Mouse (Mus musculus) hindbrain, embryonic 13.5 days (tissue): ENCODE measurements around the gene Irak1. TPM values are rescaled to one million over a fixed set of nuclear protein-coding genes. Genes with fewer than 3 reads are reported as not detected.

Experiments
- ATAC-seq: fragments of 200-750 bp; cut with Nextera tagmentation; 2 replicates; pipeline ENCODE4 v1.8.0; 2017; ENCODE audit warnings: moderate TSS enrichment; ENCODE audit not compliant: low FRiP score
- H3K27ac ChIP-seq: fragments of 300-500 bp; sonication (generic); 2 replicates; pipeline ENCODE4 v1.5.1; 2015; ENCODE audit warnings: inconsistent platforms, mild to moderate bottlenecking, moderate library complexity
- H3K27me3 ChIP-seq: fragments of 300-500 bp; sonication (generic); 2 replicates; pipeline ENCODE4 v1.6.1; 2015; ENCODE audit warnings: mild to moderate bottlenecking, inconsistent platforms
- H3K36me3 ChIP-seq: fragments of 300-500 bp; sonication (generic); 2 replicates; pipeline ENCODE4 v1.6.1; 2015; ENCODE audit warnings: mild to moderate bottlenecking, inconsistent platforms
- H3K4me1 ChIP-seq: fragments of 300-500 bp; sonication (generic); replicated peaks from 2 replicates; pipeline ENCODE4 v1.6.1; 2015; ENCODE audit warnings: inconsistent platforms
- H3K4me2 ChIP-seq: fragments of 300-500 bp; sonication (generic); 2 replicates; pipeline ENCODE4 v1.6.1; 2015; ENCODE audit warnings: inconsistent platforms, mild to moderate bottlenecking, moderate library complexity
- H3K4me3 ChIP-seq: fragments of 300-500 bp; sonication (generic); 2 replicates; pipeline ENCODE4 v1.5.1; 2015; ENCODE audit warnings: mild to moderate bottlenecking, inconsistent platforms
- H3K9ac ChIP-seq: fragments of 300-500 bp; sonication (generic); 2 replicates; pipeline ENCODE4 v1.6.1; 2015; ENCODE audit warnings: mild to moderate bottlenecking, inconsistent platforms
- H3K9me3 ChIP-seq: fragments of 300-500 bp; sonication (generic); 2 replicates; pipeline ENCODE4 v1.6.1; 2016; ENCODE audit warnings: inconsistent platforms
- WGBS: fragments of 180-500 bp; shearing (Covaris S2); methylation state at CpG from one replicate; pipeline ENCODE4 v1.1.7; 2015; 5-methylcytosine and 5-hydroxymethylcytosine counted together
- polyA plus RNA-seq: library from polyadenylated mRNA; unstranded; fragments of >200 nt; fragmentation: Nextera tagmentation; extraction: Ambion mirVana; gene quantifications from 2 replicates; pipeline ENCODE4 v1.2.1, GENCODE M21; 2015

The Irak1 gene
- polyA plus RNA-seq: 38.5 and 39.7 TPM in 2 replicates

- Histone ChIP-seq H3K27ac (peak within 1 kb of the TSS; percentile 91), H3K36me3 (0 out of 2 replicates have a peak, but pooled peaks cover 14% of the 10 kb centered on the region), H3K4me3 (peak within 1 kb of the TSS; percentile 52), H3K9me3 (no peaks in the 10 kb centered on the region), H3K4me1 (peaks cover 12% of the 10 kb centered on the region), H3K4me2 (peak within 1 kb of the TSS; percentile 60), H3K27me3 (no peaks in the 10 kb centered on the region), H3K9ac (peak within 1 kb of the TSS; percentile 87)
- WGBS: 28% methylated on average over 53 of the region's 72 CpGs
- ATAC-seq: peak; percentile 89
Measured at GRCm38 (mm10) chrX:74023188-74024049, at the start of gene Irak1. Gene Irak1 (minus strand): TSS chrX:74023918.

DNA sequence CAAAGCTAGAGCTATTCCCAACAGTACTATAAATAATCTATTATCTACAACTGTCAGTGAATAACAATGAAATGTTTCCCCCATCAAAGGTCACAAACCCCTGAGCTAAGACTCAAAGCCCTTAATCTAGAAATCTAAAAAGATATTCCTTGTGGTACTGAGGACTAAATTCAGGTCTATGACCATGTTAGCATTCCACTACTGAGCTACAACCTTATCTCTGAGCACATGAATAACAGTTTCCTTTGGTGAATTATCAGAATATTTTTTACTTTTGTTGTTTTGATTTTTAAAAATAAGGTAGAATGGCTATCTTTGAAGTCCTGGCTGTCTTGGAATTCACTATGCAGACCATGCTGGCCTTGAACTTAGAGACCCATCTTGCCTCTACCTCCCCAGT is 47.1 kb upstream of the Irak1 start:
- H3K27me3 ChIP-seq: no peaks in the 10 kb centered on the region
- ATAC-seq: no peak
- H3K9me3 ChIP-seq: no peaks in the 10 kb centered on the region
- no peak overlapping the region for H3K4me2 ChIP-seq
- no peak overlapping the region for H3K9ac ChIP-seq
- no peaks in the 10 kb centered on the region for H3K36me3 ChIP-seq
- H3K27ac ChIP-seq: no peak overlapping the region
- H3K4me1 ChIP-seq: no peaks in the 10 kb centered on the region
- no peak overlapping the region for H3K4me3 ChIP-seq

DNA sequence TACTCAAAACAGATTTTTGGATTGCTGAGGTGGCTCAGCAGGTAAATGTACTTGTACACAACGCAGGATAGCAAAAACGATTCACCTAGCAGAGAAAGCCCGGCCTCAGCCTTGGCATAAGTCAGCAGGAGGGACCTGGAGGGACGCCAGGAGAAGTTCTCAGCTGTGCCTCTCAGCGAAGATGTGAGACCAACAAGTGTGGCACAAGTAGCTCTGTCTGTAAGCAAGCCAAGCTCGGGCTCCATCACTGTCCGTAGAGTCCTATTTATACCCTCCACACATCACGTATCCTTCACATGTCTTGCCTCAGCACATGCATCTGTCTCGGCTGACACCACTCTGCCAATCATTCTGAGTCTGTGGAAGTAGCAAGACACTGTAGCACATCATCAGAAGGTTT is 44.2 kb upstream of the Irak1 start:
- H3K36me3 ChIP-seq: no peaks in the 10 kb centered on the region
- no peak overlapping the region for H3K4me3 ChIP-seq
- H3K4me1 ChIP-seq: no peaks in the 10 kb centered on the region
- H3K9me3 ChIP-seq: no peaks in the 10 kb centered on the region
- no peak overlapping the region for H3K4me2 ChIP-seq
- ATAC-seq: no peak
- H3K27me3 ChIP-seq: no peaks in the 10 kb centered on the region
- WGBS: 87% methylated on average over 9 of the region's 9 CpGs
- H3K27ac ChIP-seq: no peak overlapping the region
- H3K9ac ChIP-seq: no peak overlapping the region

- 71% methylated on average over 1 of the region's 1 CpGs for WGBS
- H3K4me2 ChIP-seq: no peak overlapping the region
- H3K9me3 ChIP-seq: no peaks in the 10 kb centered on the region
- no peak overlapping the region for H3K9ac ChIP-seq
- no peak overlapping the region for H3K27ac ChIP-seq
- H3K36me3 ChIP-seq: no peaks in the 10 kb centered on the region
- H3K27me3 ChIP-seq: no peaks in the 10 kb centered on the region
- no peaks in the 10 kb centered on the region for H3K4me1 ChIP-seq
- no peak for ATAC-seq
- H3K4me3 ChIP-seq: no peak overlapping the region
Measured at GRCm38 (mm10) chrX:74045107-74045506, 21.4 kb upstream of the Irak1 start.

DNA sequence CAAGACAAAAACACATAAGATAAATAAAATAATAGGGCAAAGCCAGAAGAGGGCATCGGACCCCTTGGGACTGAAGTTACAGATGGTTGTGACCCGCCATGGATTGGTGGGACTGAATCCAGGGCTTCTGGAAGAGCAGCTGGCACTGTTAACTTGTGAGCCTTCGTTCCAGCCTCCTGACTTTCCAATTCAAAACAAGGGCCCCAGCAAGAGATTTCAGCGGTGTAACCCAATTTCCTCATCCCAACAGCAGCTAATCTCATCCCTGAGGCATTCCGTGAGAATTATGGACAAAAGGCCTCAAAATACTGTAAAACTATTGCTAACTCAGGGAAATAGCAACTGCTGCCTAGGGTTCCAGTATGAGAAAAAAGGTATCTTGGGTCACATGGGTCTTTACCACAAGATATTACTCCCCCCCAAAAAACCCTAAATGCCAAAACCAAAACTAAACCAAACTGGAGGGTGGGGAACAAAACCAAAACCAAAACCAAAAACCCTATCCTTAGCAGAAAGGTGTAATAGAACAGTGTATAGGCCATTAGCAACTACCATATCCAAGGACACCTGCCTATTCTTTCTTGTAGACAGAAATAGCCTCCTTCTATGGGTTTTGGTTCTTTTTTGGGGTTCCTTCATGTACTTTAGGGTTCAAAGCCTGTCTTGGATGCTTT is 14.1 kb upstream of the Irak1 start:
- Histone ChIP-seq H3K9ac (no peak overlapping the region), H3K36me3 (peaks cover 20% of the 10 kb centered on the region), H3K27ac (no peak overlapping the region), H3K9me3 (no peaks in the 10 kb centered on the region), H3K4me3 (no peak overlapping the region), H3K4me2 (no peak overlapping the region), H3K27me3 (no peaks in the 10 kb centered on the region), H3K4me1 (no peaks in the 10 kb centered on the region)
- 82% methylated on average over 5 of the region's 5 CpGs for WGBS
- ATAC-seq: no peak

- Histone ChIP-seq H3K4me2 (no peak overlapping the region), H3K27ac (no peak overlapping the region), H3K4me1 (no peaks in the 10 kb centered on the region), H3K4me3 (no peak overlapping the region), H3K9ac (no peak overlapping the region), H3K27me3 (no peaks in the 10 kb centered on the region), H3K9me3 (no peaks in the 10 kb centered on the region), H3K36me3 (no peaks in the 10 kb centered on the region; the same call in none of the 2 replicates)
- WGBS: 85% methylated on average over 1 of the region's 1 CpGs
- ATAC-seq: no peak
Measured at GRCm38 (mm10) chrX:74030000-74030399, 6.3 kb upstream of the Irak1 start.

DNA sequence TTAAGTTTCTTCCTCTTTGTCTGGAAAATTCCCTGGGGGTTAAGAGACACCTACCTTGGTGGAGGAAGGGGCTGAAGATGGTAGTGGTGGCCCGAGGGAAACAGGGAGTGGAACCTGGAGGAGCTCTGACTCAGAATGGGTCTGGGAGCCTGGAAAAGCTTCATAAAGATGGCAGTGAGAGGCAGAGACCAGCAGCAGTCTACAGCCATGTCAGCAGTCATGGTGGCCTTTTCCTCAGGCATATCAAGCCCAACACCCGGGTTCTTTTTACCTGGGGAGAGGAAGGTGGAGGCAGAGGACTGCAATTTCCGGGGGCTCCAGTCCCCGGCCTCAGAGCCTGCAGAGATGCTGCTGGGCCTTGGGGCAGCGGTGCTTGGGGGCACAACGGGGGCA is 927 bp downstream of the Irak1 start:
- Histone ChIP-seq H3K9ac (peak overlapping the region; percentile 87), H3K27ac (peak overlapping the region; percentile 91), H3K4me2 (peak overlapping the region; percentile 60), H3K9me3 (no peaks in the 10 kb centered on the region), H3K36me3 (peaks cover 20% of the 10 kb centered on the region; the same call in 1 of the 2 replicates), H3K4me1 (peaks cover 12% of the 10 kb centered on the region), H3K27me3 (no peaks in the 10 kb centered on the region), H3K4me3 (peak overlapping the region; percentile 52)
- ATAC-seq: no peak
- WGBS: 27% methylated on average over 6 of the region's 6 CpGs

GRCm38 (mm10) chrX:74014597-74014996 is 9.1 kb downstream of the Irak1 start:
- Histone ChIP-seq H3K4me3 (no peak overlapping the region), H3K27ac (no peak overlapping the region), H3K4me2 (no peak overlapping the region), H3K9ac (no peak overlapping the region), H3K27me3 (no peaks in the 10 kb centered on the region), H3K36me3 (peaks cover 20% of the 10 kb centered on the region; the same call in 1 of the 2 replicates), H3K9me3 (no peaks in the 10 kb centered on the region), H3K4me1 (no peaks in the 10 kb centered on the region)
- WGBS: 93% methylated on average over 1 of the region's 1 CpGs
- no peak for ATAC-seq

DNA sequence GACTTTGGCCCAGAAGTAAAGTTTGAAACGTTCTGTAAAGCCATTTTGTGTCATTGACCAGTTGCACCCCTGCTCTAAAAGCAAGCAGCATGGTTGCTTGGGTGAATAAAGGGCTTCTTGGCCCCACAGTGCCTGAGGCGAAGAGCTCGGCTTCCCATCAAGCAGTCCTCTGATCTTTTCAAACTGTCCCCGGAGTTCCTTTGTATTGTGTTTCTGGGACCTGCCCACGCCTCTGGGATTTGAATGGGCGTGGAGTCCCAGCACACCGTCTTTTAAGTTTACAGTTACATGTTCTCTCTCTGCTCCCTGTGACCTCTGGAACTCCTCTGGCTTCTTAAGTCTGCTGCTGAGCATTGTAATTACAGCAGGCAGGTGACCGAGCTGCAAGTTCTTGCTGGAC is 15.7 kb downstream of the Irak1 start:
- H3K27ac ChIP-seq: no peak overlapping the region
- H3K4me3 ChIP-seq: no peak overlapping the region
- H3K4me1 ChIP-seq: no peaks in the 10 kb centered on the region
- WGBS: 47% methylated on average over 8 of the region's 8 CpGs
- no peaks in the 10 kb centered on the region for H3K36me3 ChIP-seq
- H3K9me3 ChIP-seq: no peaks in the 10 kb centered on the region
- ATAC-seq: no peak
- H3K4me2 ChIP-seq: no peak overlapping the region
- H3K27me3 ChIP-seq: no peaks in the 10 kb centered on the region
- no peak overlapping the region for H3K9ac ChIP-seq

GRCm38 (mm10) chrX:74006401-74006800 is 17.3 kb downstream of the Irak1 start:
- WGBS: 72% methylated on average over 21 of the region's 21 CpGs
- Histone ChIP-seq H3K9ac (no peak overlapping the region), H3K4me2 (no peak overlapping the region), H3K4me1 (no peaks in the 10 kb centered on the region), H3K4me3 (no peak overlapping the region), H3K27ac (no peak overlapping the region), H3K36me3 (no peaks in the 10 kb centered on the region), H3K27me3 (no peaks in the 10 kb centered on the region), H3K9me3 (no peaks in the 10 kb centered on the region)
- no peak for ATAC-seq

DNA sequence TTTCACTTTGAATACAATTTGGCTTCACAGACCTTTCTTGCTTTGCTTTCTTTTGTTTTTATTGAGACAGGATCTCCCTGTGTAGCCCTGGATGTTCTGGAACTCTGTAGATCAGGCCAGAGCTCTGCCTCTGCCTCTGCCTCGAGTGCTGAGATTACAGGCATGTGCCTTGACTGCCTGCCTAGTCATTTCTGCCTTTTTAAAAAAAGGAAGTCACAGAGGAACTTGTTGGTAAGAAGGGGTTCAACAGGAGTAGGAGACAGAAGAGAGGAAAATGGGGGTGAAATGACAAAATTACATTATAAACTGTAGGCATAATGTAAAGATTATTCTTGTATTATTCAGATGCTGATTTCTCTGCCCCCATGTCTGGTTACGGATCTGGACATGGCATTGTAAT is 20.1 kb downstream of the Irak1 start:
- Histone ChIP-seq H3K9me3 (no peaks in the 10 kb centered on the region), H3K4me1 (peaks cover 5% of the 10 kb centered on the region), H3K9ac (no peak overlapping the region), H3K27ac (no peak overlapping the region), H3K4me3 (no peak overlapping the region), H3K36me3 (no peaks in the 10 kb centered on the region), H3K4me2 (no peak overlapping the region), H3K27me3 (no peaks in the 10 kb centered on the region)
- WGBS: 61% methylated on average over 2 of the region's 2 CpGs
- ATAC-seq: no peak

- no peak overlapping the region for H3K27ac ChIP-seq
- whole genome bisulfite sequencing: 83% methylated on average over 3 of the region's 3 CpGs
- ATAC-seq: no peak
- no peak overlapping the region for H3K4me3 ChIP-seq
- H3K9me3 ChIP-seq: no peaks in the 10 kb centered on the region
- no peaks in the 10 kb centered on the region for H3K27me3 ChIP-seq
- no peaks in the 10 kb centered on the region for H3K36me3 ChIP-seq
- H3K4me2 ChIP-seq: no peak overlapping the region
- H3K4me1 ChIP-seq: peaks cover 7% of the 10 kb centered on the region
- H3K9ac ChIP-seq: no peak overlapping the region
Measured at GRCm38 (mm10) chrX:74001024-74001423, 22.7 kb downstream of the Irak1 start.
